In the genomic region with DNA sequence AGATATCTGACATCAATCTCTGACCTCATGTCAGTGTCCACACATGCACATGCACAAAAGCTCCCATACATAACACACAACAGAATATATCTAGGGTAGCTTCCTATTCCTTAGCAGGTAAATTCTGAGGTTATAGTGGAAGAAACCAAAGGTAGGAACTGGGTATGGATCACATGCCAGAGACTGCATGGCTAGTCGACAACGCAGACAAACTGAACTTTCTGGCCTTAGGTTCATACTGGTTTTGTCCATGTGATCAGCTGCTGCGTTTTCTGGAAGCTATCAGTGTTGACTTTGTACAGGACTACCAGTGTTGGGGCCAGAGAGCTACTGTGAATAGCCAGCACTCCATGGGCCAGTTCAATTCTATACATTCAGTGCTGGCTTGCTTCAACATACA, we compare ENCODE assay signal across 27 mouse cellular contexts.
"Had no signal": no experiment of that assay in that cellular context is flagged by ENCODE, and none has a peak within 500 bp of the region (broad histone marks: within the 10 kb centered on the region; RNA-seq: fewer than 3 reads in every experiment).

No protein-coding gene starts in this region.

- H3K4me2 ChIP-seq: heart, embryonic 11.5 days; heart, embryonic 13.5 days; heart, embryonic 15.5 days; hindbrain, embryonic 12.5 days; hindbrain, embryonic 14.5 days; kidney, embryonic 15.5 days; limb, embryonic 13.5 days; limb, embryonic 15.5 days; liver, embryonic 11.5 days had no signal

- H3K27ac ChIP-seq: heart, adult 2 months; heart, embryonic 13.5 days; heart, embryonic 15.5 days; hindbrain, embryonic 10.5 days; hindbrain, embryonic 12.5 days; hindbrain, embryonic 14.5 days; kidney, embryonic 15.5 days; kidney, postnatal 0 days; limb, embryonic 13.5 days; limb, embryonic 15.5 days had no signal

- H3K9me3 ChIP-seq: heart, embryonic 13.5 days; heart, embryonic 15.5 days; hindbrain, embryonic 10.5 days; hindbrain, embryonic 12.5 days; kidney, embryonic 15.5 days; limb, embryonic 13.5 days; limb, embryonic 15.5 days had no signal

- DNase-seq: forebrain, postnatal 0 days; gastrocnemius, postnatal 14 days; gastrocnemius, postnatal 36 days; heart, adult 11 months; heart, adult 2 months; heart, postnatal 4 days; kidney, adult 11 months; kidney, adult 2 months; kidney, adult 9 months; kidney, postnatal 14 days; kidney, postnatal 36 days; layer of hippocampus, adult 9-11 months; layer of hippocampus, postnatal 36 days; left cerebral cortex, postnatal 4 days had no signal

- H3K4me1 ChIP-seq: heart, embryonic 13.5 days; hindbrain, embryonic 10.5 days; hindbrain, embryonic 12.5 days; kidney, embryonic 15.5 days; limb, embryonic 15.5 days had no signal

- H3K4me3 ChIP-seq: heart, adult 2 months; heart, embryonic 13.5 days; heart, embryonic 15.5 days; hindbrain, embryonic 10.5 days; hindbrain, embryonic 12.5 days; kidney, embryonic 15.5 days; limb, embryonic 13.5 days; limb, embryonic 15.5 days had no signal

- H3K9ac ChIP-seq: forebrain, postnatal 0 days; heart, embryonic 13.5 days; heart, embryonic 15.5 days; hindbrain, embryonic 12.5 days; hindbrain, embryonic 14.5 days; kidney, embryonic 15.5 days; limb, embryonic 13.5 days; limb, embryonic 15.5 days had no signal

- ATAC-seq: forebrain, postnatal 0 days; hindbrain, embryonic 16.5 days; inflammation-experienced regulatory T-cells, adult 6 months had no signal

- H3K27me3 ChIP-seq: heart, embryonic 13.5 days; heart, embryonic 15.5 days; hindbrain, embryonic 12.5 days; kidney, embryonic 15.5 days; limb, embryonic 13.5 days; limb, embryonic 15.5 days had no signal

- H3K36me3 ChIP-seq: heart, embryonic 13.5 days; heart, embryonic 15.5 days; hindbrain, embryonic 10.5 days; hindbrain, embryonic 12.5 days; kidney, embryonic 15.5 days; limb, embryonic 13.5 days; limb, embryonic 15.5 days had no signal
